Mouse (Mus musculus) left cerebral cortex, adult 8-10 months (tissue): ENCODE data around the gene Rinl. TPM values are rescaled to one million over a fixed set of nuclear protein-coding genes. Genes with fewer than 3 reads are reported as not detected.
A peak's percentile ranks its signal among the peaks of the same experiment; 100 is the strongest.

Source experiments
- DNase-seq, 2 experiments: peaks; one replicate each; pipeline ENCODE4 v3.0.0; 2022; ENCODE audit warnings: low spot score in 2 of 2
- total RNA-seq, 4 experiments: library from RNA; stranded (reverse); gene quantifications; 2 replicates each; pipeline ENCODE4 v1.2.4; 2022

Rinl gene
- total RNA-seq, 4 experiments from 2014 or later = 2.0 to 4.9 (median 4.1) TPM

DNA sequence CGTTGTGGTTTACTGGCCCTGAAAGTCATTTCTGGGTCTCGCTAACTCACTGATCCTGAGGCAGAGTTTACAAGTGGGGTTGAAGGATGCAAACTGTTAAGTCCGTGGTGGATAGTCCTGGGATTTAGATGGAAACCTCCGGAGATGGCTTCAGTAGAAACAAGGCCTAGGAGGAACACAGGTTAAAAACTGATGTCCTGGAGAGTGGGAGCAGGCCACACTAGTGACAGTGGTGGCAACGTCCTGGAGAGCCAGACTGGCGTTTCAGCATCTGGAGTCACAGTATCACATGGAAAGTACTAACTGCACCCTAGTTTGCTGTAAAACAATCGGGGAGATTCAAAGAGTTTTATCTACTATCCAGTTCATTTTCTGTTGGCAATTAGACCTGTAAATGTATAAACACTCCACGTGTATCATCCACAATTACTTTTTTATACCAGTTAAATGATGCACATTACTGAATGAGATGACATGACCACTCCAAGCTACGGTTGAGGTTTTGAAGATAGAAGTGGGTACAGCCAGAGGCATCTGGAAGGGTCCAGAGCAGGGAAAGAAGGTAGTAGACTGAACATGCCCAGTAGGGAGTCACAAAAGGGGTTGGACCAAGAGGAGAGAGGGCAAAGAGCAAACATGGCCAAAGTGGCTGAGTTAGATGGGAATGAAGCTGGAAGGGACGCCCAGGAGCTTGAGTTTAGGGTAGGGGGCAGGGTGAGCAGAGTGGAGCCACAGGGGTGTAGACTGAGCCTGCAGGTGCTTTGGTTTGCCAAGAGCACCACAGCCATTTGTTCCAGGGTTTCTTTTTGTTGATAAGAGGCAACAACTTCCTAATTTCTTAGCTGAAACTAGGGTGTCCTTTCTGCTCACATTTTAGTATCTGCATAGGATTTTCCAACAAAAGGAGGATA lies 34.5 kb downstream of the Rinl start:
- no peak for DNase-seq

DNA sequence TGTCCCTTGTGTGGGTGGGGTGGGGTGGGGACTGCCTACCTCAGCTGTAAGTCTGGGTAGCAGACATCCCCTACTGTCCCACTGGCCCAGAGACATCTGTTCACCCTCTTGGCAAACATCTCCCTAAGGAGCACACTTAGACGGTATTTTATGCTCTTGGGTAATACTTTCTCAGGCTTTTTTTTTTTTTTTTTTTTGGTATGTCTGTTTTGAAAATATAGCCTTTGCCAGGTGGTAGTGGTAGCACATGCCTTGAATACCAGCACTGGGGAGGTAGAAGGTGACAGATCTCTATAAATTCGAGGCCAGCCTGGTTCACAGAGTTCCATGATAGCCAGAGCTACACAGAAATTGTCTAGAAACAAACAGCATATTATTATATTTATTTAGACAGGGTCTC lies 35.2 kb downstream of the Rinl start:
- DNase-seq = no peak

DNA sequence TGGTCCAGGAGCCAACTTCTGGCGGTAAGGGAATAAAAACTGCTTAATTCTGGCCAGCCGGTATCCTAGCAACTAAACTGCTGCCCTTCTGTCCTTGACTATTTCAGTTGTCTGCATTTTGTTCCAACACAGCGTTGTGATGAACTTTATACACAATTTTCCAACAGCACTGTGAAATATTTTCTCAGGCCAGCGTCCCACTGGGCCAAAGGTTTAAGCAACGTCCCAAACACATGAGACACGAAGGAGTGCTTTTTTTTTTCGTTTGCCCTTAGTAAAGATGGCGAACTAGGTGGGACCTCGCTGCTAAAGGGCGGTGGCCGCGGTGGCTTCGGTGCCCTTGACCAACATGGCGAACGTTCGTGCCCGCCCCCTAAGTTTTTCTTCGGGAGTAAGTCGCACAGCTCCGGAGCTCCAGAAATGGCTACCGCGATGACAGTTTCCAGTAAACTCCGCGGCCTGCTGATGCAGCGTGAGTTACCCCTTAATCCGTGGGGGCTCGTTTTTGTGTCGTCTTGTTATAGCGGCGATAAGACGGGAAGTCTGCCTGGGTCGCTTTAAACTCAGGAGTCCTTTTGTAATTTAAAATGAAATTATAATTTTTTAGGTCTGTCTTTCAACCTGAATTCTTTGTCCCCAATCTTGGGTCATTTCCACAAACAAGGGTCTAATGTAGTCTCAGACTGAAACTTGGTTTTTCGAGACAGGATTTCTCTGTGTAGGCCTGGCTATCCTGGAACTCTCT lies 36.3 kb downstream of the Rinl start, which contains the start of gene Ech1:
Ech1 (plus strand) TSS at position 277 of the 745 bp plus-strand sequence.
- DNase-seq = peak; percentile 78 to 81

DNA sequence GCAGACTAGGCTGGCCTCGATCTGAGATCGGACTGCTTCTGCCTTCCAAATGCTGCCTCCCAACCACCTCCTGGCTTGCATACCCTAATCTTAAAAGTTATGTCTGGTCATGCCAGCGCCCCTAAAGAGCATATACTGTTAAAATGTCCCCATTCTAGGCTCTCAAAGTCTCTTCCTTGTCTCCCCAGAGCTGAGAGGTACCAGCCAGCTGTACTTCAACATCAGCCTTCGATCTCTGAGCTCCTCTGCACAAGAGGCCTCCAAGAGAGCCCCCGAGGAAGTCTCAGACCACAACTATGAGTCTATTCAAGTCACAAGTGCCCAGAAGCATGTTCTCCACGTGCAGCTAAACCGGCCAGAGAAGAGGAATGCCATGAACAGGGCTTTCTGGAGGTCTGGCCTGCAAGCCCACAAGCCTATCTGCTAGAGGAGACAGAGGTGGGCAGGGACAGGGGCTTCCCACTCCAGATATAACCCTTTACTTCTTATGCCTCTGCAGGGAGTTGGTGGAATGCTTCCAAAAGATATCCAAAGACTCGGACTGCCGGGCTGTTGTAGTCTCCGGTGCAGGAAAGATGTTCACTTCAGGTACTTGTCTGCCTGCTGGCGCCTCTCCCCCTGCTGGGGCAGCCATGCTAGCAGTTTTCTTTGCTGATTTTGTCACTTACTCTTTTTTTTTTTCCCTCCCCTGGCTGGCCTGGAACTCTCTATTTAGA lies 37.1 kb downstream of the Rinl start:
- DNase-seq = no peak

DNA sequence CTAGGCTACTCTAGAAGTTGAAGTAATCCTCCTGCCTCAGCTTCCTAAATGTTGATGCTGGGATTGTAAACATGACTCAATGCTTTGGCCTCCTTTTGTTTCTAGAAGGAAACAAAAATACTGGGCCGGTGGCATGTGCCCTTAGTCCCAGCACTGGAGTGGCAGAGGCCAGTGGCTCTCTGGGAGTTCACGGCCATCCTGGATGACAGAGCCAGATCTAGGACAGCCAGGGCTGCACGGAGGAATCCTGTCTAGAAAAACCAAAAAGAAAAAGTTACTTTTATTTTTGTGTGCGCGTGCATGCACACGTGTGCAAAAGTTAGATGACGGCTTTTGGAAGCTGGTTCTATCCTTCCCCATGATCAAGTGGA lies 37.6 kb downstream of the Rinl start:
- no peak for DNase-seq

DNA sequence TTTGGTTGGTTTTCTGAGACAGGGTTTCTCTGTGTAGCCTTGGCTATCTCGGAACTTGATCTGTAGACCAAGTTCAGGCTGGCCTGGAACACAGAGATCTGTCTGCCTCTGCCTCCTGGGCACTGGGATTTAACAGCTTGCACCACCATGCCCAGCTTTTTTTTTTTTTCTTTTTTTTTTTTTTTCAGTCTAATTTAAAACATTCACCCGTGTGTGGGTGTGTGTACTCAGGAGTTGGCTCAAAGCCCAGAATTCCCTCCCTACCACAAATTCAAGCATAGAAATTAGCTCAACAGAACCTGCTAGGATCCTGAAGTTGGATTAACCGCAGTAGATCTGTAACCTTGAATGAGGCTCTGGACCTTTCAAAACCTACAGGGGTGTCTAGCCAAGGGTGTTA lies 38.6 kb downstream of the Rinl start:
- DNase-seq = peak in 1 of 2 experiments; percentile 70

DNA sequence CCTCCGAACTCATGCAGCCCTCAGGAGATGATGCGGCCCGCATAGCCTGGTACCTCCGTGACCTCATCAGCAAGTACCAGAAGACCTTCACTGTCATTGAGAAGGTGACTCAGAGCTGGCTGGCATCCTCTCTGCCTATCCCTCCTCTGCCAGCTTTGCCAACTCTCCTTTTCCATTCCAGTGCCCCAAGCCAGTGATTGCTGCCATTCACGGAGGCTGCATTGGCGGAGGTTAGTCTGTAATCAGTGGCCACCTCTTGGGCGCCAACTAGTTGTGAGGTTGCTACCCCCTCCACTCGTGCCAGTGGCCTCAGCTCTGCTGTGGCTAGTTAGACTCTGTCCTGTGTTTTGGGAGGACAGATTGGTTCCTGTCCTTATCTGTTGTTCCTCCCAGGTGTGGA lies 41.1 kb downstream of the Rinl start:
- no peak for DNase-seq

DNA sequence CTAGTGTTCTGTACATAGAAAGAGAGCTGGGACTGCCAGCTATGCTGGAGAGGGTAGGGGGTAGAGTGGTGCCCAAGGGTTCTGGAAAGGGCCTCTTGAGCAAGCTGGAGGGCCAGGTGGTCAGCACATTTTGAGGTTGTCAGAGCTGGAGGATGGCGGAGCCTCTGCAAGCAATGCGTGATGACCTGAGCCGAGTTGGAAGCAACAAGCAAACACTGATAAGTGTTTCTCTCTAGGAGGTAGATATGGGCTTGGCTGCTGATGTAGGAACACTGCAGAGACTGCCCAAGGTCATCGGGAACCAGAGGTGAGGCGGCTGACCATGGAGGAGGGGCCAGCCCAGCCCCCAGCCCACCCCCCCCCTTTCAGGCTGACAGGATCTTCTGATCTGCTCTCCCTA lies 42.2 kb downstream of the Rinl start:
- DNase-seq = no peak

DNA sequence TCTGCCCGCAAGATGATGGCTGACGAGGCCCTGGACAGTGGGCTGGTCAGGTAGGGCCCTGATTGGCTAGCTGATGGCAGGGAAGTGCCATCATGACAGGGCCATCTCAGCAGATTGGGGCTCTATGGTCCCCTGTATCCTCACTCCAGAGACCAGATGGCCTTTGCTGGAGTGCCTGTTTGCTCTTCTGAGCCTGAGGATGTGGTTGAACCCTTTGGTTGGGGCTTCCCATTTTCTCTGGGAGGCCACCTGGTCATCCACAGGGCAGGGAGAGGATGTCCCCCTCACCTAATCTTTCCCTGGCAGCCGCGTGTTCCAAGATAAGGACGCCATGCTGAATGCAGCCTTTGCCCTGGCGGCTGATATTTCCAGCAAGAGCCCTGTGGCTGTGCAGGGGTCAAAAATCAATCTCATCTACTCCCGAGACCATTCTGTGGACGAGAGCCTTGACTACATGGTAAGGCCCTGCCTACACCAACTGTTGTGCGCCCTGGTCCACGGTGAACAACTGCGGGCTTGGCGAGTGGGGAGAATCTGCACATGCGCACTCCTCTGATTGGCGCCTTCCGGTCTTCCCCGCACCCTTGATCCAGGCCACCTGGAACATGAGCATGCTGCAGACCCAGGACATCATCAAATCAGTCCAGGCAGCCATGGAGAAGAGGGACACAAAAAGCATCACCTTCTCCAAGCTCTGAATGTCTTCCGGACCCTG lies 42.8 kb downstream of the Rinl start:
- DNase-seq = no peak

DNA sequence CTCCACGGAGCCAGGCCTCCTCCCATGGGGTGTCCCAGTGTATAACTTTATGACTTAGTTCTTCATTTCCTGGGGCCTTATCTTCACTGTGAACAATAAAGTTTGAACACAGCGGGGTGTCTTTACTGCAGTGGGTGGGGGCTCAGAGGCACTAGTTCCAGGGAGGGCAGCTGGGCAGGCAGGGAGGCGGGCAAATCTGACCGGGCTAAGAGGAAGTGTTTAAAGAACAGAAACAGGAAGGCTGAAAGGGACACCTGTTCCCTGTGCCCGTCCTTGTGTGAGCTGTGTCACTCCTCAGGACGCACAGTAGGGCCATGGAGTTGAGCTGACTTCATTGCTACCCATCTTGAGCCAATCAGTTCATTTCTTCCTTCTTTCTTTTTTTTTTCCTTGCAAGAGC lies 43.4 kb downstream of the Rinl start:
- DNase-seq = no peak

DNA sequence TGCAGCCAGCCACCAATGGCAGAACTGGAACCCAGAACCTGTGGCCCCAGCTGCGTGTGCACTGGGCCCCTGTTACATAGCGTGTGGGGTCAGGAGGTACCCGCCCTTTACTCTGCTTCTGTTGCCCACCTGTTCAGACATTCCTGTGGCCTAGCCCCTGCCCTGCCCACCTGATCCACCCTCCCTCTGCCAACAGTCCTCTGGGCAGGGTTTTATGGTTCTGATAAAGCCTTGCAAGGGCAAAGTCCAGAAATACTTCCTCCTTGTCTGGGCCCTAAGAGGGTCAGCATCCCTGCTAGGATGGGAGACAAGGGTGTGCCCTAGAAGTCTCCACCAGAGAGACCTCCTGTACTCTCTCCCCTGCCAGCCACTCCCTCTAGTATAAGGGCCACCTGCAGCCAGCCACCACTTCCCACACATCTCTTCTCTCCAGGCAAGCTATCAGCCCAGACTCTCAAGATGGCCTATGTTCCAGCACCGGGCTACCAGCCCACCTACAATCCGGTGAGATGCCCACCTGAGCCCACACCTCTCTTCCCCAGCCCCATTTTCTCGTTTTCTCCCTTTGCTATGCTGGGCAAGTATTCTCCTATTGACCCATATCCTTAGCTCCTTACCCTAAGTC lies 45.1 kb downstream of the Rinl start, which contains the start of gene Lgals4:
Lgals4 (plus strand) TSS at position 132 of the 625 bp plus-strand sequence.
- DNase-seq = no peak

DNA sequence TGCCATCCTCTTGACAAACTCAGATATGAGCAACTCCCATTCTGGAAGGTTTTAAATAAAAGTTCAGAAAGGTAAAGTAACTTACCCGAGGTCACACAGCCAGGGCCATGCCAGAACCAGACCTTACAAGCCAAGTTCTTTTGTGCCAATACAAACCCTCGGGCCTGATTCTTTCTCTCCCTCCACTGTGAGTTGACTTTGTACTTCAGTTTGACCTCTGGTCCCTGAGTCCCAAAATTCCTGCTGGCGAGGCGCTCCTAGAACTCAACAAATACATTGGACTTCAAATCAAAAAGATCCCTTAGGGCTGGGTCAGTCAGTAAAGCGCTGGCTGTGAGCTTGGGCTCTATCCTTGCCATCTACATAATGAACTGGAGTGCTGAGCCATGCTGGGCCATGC lies 48.2 kb downstream of the Rinl start:
- DNase-seq = no peak

DNA sequence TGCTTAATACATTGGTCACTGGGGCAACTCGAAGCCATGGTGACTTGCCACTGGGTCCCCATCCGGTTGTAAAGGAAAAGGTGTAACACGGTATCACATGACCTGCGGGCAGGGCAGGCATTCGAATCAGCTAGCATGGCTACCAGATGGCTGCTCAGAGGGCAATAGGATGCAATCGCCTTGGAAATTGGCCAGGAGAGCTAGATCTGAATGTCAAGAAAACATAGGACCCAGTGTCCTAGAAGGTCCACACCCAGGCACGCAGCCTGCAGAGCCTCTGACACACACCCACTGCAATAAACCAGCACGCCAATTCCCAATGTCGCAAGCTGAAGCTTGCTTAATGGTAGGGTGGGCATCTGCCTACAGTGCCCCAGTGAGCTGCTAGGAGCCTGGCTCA lies 49.6 kb downstream of the Rinl start:
- DNase-seq = no peak

DNA sequence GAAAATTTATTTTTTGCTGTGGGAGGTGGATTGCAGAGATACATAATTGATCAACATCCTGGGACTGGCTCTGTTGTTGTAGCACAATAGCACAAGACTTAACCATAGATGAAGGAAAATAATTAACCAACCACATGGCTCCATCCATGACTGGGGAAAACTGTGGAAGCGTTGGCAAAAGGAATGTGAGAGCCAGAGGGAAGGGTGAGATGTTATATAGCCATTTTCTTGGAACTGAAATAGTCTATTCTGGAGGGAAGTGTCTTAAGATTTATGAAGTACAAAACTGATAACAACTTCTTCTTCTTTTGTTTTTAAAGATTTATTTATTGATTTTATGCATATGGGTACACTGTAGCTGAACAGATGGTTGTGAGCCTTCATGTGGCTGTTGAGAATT lies 58.5 kb downstream of the Rinl start:
- DNase-seq = no peak

Other genes starting within 250 kb of the Rinl start
- gene Sycn, start 248.1 kb upstream of the Rinl start, total RNA-seq = not detected
- under 1 TPM in 3 of 4 experiments, not detected in 1; 0.23 to 0.49 (median 0.39) TPM for gene Nccrp1, start 241.7 kb upstream of the Rinl start, total RNA-seq
- gene Samd4b, start 190.8 kb upstream of the Rinl start, total RNA-seq = 10 to 100 TPM; 58.2 to 70.1 (median 61.7) TPM
- gene Pak4, start 190.8 kb upstream of the Rinl start, total RNA-seq = 1 to 10 TPM; 8.4 to 9.0 (median 8.5) TPM
- gene Acp7, start 157.6 kb upstream of the Rinl start, total RNA-seq = 1 to 10 TPM; 1.5 to 2.8 (median 2.1) TPM
- 10 to 100 TPM; 18.3 to 20.9 (median 20.4) TPM for gene Fbxo27, start 96.1 kb upstream of the Rinl start, total RNA-seq
- 1 to 10 TPM; 1.8 to 4.3 (median 2.8) TPM for gene Fbxo17, start 72.2 kb upstream of the Rinl start, total RNA-seq
- gene Mrps12, start 47.1 kb upstream of the Rinl start, total RNA-seq = 10 to 100 TPM; 54.2 to 65.8 (median 60.4) TPM
- gene Sars2, start 47.0 kb upstream of the Rinl start, total RNA-seq = 10 to 100 TPM; 11.5 to 15.7 (median 13.9) TPM
- 1 to 10 TPM; 1.7 to 2.8 (median 2.4) TPM for gene Ccer2, start 32.8 kb upstream of the Rinl start, total RNA-seq
- gene Sirt2, start 22.2 kb upstream of the Rinl start, total RNA-seq = 100 to 1,000 TPM; 132 to 145 (median 141) TPM
- 10 to 100 TPM; 32.2 to 34.7 (median 33.3) TPM for gene Nfkbib, start 21.5 kb upstream of the Rinl start, total RNA-seq
- 100 to 1,000 TPM; 433 to 466 (median 453) TPM for gene Hnrnpl, start 19.6 kb downstream of the Rinl start, total RNA-seq
- 10 to 100 TPM; 57.9 to 68.0 (median 62.2) TPM for gene Ech1, start 36.2 kb downstream of the Rinl start, total RNA-seq
- 1 to 10 TPM; 1.4 to 3.4 (median 3.0) TPM for gene Lgals4, start 44.9 kb downstream of the Rinl start, total RNA-seq
- not detected for gene Lgals7, start 74.9 kb downstream of the Rinl start, total RNA-seq
- gene Capn12, start 92.5 kb downstream of the Rinl start, total RNA-seq = 1 to 10 TPM in 3 of 4 experiments, under 1 TPM in 1; 0.41 to 2.3 (median 1.3) TPM
- 100 to 1,000 TPM; 161 to 178 (median 177) TPM for gene Actn4, start 173.4 kb downstream of the Rinl start, total RNA-seq
- gene Eif3k, start 192.9 kb downstream of the Rinl start, total RNA-seq = 100 to 1,000 TPM; 197 to 208 (median 204) TPM
- 1 to 10 TPM in 3 of 4 experiments, under 1 TPM in 1; 0.99 to 3.7 (median 2.1) TPM for gene Map4k1, start 193.1 kb downstream of the Rinl start, total RNA-seq